Mouse (Mus musculus): ENCODE data around the gene Sycp2l. TPM values are rescaled to one million over a fixed set of nuclear protein-coding genes. Genes with fewer than 3 reads are reported as not detected.

Gene Sycp2l
- total RNA-seq, 2 experiments from 2014 or later = not detected

GRCm38 (mm10) chr13:41219056-41219455, 104.9 kb downstream of the Sycp2l start:
- no peak for ATAC-seq (replicated peaks; ENCODE audit: poor library complexity, severe bottlenecking)

GRCm38 (mm10) chr13:41219687-41220303, 105.7 kb downstream of the Sycp2l start:
- ATAC-seq (replicated peaks; ENCODE audit: poor library complexity, severe bottlenecking) = no peak

GRCm38 (mm10) chr13:41220304-41220834, 106.3 kb downstream of the Sycp2l start, which contains the start of gene Elovl2:
Gene Elovl2, minus strand, starts transcription at chr13:41220405.
- peak; percentile 93 for ATAC-seq (replicated peaks; ENCODE audit: poor library complexity, severe bottlenecking)

Other genes starting within 250 kb of the Sycp2l start
- 48.6 and 63.5 TPM in 2 replicates for gene Pak1ip1, start 113.3 kb upstream of the Sycp2l start, total RNA-seq (2014; fragmentation: Nextera tagmentation)
- gene Pak1ip1, start 113.3 kb upstream of the Sycp2l start, total RNA-seq (2017) = 102 and 104 TPM in 2 replicates
- 199 and 201 TPM in 2 replicates for gene Tmem14c, start 98.0 kb upstream of the Sycp2l start, total RNA-seq (2014; fragmentation: Nextera tagmentation)
- gene Tmem14c, start 98.0 kb upstream of the Sycp2l start, total RNA-seq (2017) = 150 and 161 TPM in 2 replicates
- not detected in 2 replicates for gene Mak, start 34.6 kb upstream of the Sycp2l start, total RNA-seq (2014; fragmentation: Nextera tagmentation)
- not detected in 2 replicates for gene Mak, start 34.6 kb upstream of the Sycp2l start, total RNA-seq (2017)
- gene Gcm2, start 3.3 kb upstream of the Sycp2l start, total RNA-seq (2014; fragmentation: Nextera tagmentation) = not detected in 2 replicates
- gene Gcm2, start 3.3 kb upstream of the Sycp2l start, total RNA-seq (2017) = not detected in 2 replicates
- gene Elovl2, start 106.1 kb downstream of the Sycp2l start, total RNA-seq (2014; fragmentation: Nextera tagmentation) = not detected in 2 replicates
- gene Elovl2, start 106.1 kb downstream of the Sycp2l start, total RNA-seq (2017) = 0.13 TPM in 1 of 2 replicates, not detected in the other
- gene Smim13, start 135.5 kb downstream of the Sycp2l start, total RNA-seq (2014; fragmentation: Nextera tagmentation) = 13.7 and 14.0 TPM in 2 replicates
- 12.1 and 14.8 TPM in 2 replicates for gene Smim13, start 135.5 kb downstream of the Sycp2l start, total RNA-seq (2017)
- gene Gm17364, start 159.7 kb downstream of the Sycp2l start, total RNA-seq (2014; fragmentation: Nextera tagmentation) = not detected in 2 replicates
- gene Gm17364, start 159.7 kb downstream of the Sycp2l start, total RNA-seq (2017) = not detected in 2 replicates